Mouse (Mus musculus): ENCODE measurements at regions not wholly inside any gene's neighbourhood (a gene's known extent, or its start where the extent isn't known, plus 50 kb on each side); places are given as distances from the start of the nearest gene placed in this dataset.

GRCm38 (mm10) chr4:73542331-73542730 is 65.3 kb upstream of the Gm11238 start:
- H3K9me3 ChIP-seq (ENCODE audit: control insufficient read depth, low read length) = no peaks in the 10 kb centered on the region
- H3K4me3 ChIP-seq (ENCODE audit: low read depth, low read length) = no peak overlapping the region
- no peak overlapping the region for H3K9ac ChIP-seq (ENCODE audit: low read length)
- H3K4me2 ChIP-seq (ENCODE audit: low read depth, severe bottlenecking) = no peak overlapping the region
- H3K4me1 ChIP-seq (ENCODE audit: control insufficient read depth, insufficient read depth, low read length) = no peaks in the 10 kb centered on the region
- DNase-seq (ENCODE audit: low spot score) (no peak), ATAC-seq (ENCODE audit: insufficient number of reproducible peaks, low FRiP score, low TSS enrichment, low read depth) (no peak)
- no peaks in the 10 kb centered on the region for H3K27me3 ChIP-seq (ENCODE audit: control insufficient read depth, insufficient read depth, low read length)
- no peak overlapping the region for H3K27ac ChIP-seq (replicated peaks; ENCODE audit: low read depth, low read length)
- 85% methylated on average over 5 of the region's 5 CpGs for WGBS
- H3K36me3 ChIP-seq (ENCODE audit: control insufficient read depth, insufficient read depth, low read length) = no peaks in the 10 kb centered on the region

GRCm38 (mm10) chr4:73531604-73532003 is 76.1 kb upstream of the Gm11238 start:
- no peak overlapping the region for H3K9ac ChIP-seq (ENCODE audit: low read length)
- H3K36me3 ChIP-seq (ENCODE audit: control insufficient read depth, insufficient read depth, low read length) = no peaks in the 10 kb centered on the region
- no peak overlapping the region for H3K4me2 ChIP-seq (ENCODE audit: low read depth, severe bottlenecking)
- no peak for DNase-seq (ENCODE audit: low spot score)
- ATAC-seq (ENCODE audit: insufficient number of reproducible peaks, low FRiP score, low TSS enrichment, low read depth) = no peak
- no peaks in the 10 kb centered on the region for H3K27me3 ChIP-seq (ENCODE audit: control insufficient read depth, insufficient read depth, low read length)
- 87% methylated on average over 1 of the region's 1 CpGs for WGBS
- H3K9me3 ChIP-seq (ENCODE audit: control insufficient read depth, low read length) = no peaks in the 10 kb centered on the region
- H3K4me1 ChIP-seq (ENCODE audit: control insufficient read depth, insufficient read depth, low read length) = no peaks in the 10 kb centered on the region
- H3K4me3 ChIP-seq (ENCODE audit: low read depth, low read length) = no peak overlapping the region
- no peak overlapping the region for H3K27ac ChIP-seq (replicated peaks; ENCODE audit: low read depth, low read length)

- Histone ChIP-seq H3K4me3 (ENCODE audit: low read depth, low read length) (no peak overlapping the region), H3K27ac (replicated peaks; ENCODE audit: low read depth, low read length) (no peak overlapping the region), H3K9ac (ENCODE audit: low read length) (no peak overlapping the region), H3K9me3 (ENCODE audit: control insufficient read depth, low read length) (no peaks in the 10 kb centered on the region), H3K27me3 (ENCODE audit: control insufficient read depth, insufficient read depth, low read length) (no peaks in the 10 kb centered on the region), H3K4me1 (ENCODE audit: control insufficient read depth, insufficient read depth, low read length) (no peaks in the 10 kb centered on the region), H3K4me2 (ENCODE audit: low read depth, severe bottlenecking) (no peak overlapping the region), H3K36me3 (ENCODE audit: control insufficient read depth, insufficient read depth, low read length) (no peaks in the 10 kb centered on the region)
- ATAC-seq (ENCODE audit: insufficient number of reproducible peaks, low FRiP score, low TSS enrichment, low read depth) (no peak), DNase-seq (ENCODE audit: low spot score) (no peak)
- WGBS = 40% methylated on average over 1 of the region's 1 CpGs
Measured at GRCm38 (mm10) chr4:73524579-73525208, 83.0 kb upstream of the Gm11238 start.

- Histone ChIP-seq H3K4me2 (ENCODE audit: low read depth, severe bottlenecking) (no peak overlapping the region), H3K27me3 (ENCODE audit: control insufficient read depth, insufficient read depth, low read length) (no peaks in the 10 kb centered on the region), H3K36me3 (ENCODE audit: control insufficient read depth, insufficient read depth, low read length) (no peaks in the 10 kb centered on the region), H3K9ac (ENCODE audit: low read length) (no peak overlapping the region), H3K4me3 (ENCODE audit: low read depth, low read length) (no peak overlapping the region), H3K4me1 (ENCODE audit: control insufficient read depth, insufficient read depth, low read length) (no peaks in the 10 kb centered on the region), H3K9me3 (ENCODE audit: control insufficient read depth, low read length) (no peaks in the 10 kb centered on the region), H3K27ac (replicated peaks; ENCODE audit: low read depth, low read length) (no peak overlapping the region)
- ATAC-seq (ENCODE audit: insufficient number of reproducible peaks, low FRiP score, low TSS enrichment, low read depth) (no peak), DNase-seq (ENCODE audit: low spot score) (no peak)
Measured at GRCm38 (mm10) chr4:73518742-73519384, 88.8 kb upstream of the Gm11238 start.

GRCm38 (mm10) chr4:73517559-73517958 is 90.1 kb upstream of the Gm11238 start:
- no peak for ATAC-seq (ENCODE audit: insufficient number of reproducible peaks, low FRiP score, low TSS enrichment, low read depth)
- Histone ChIP-seq H3K4me2 (ENCODE audit: low read depth, severe bottlenecking) (no peak overlapping the region), H3K27me3 (ENCODE audit: control insufficient read depth, insufficient read depth, low read length) (no peaks in the 10 kb centered on the region), H3K9ac (ENCODE audit: low read length) (no peak overlapping the region), H3K36me3 (ENCODE audit: control insufficient read depth, insufficient read depth, low read length) (no peaks in the 10 kb centered on the region), H3K9me3 (ENCODE audit: control insufficient read depth, low read length) (no peaks in the 10 kb centered on the region), H3K27ac (replicated peaks; ENCODE audit: low read depth, low read length) (no peak overlapping the region), H3K4me1 (ENCODE audit: control insufficient read depth, insufficient read depth, low read length) (no peaks in the 10 kb centered on the region), H3K4me3 (ENCODE audit: low read depth, low read length) (no peak overlapping the region)
- DNase-seq (ENCODE audit: low spot score) = no peak

GRCm38 (mm10) chr4:73516717-73517116 is 91.0 kb upstream of the Gm11238 start:
- DNase-seq (ENCODE audit: low spot score) = no peak
- Histone ChIP-seq H3K4me1 (ENCODE audit: control insufficient read depth, insufficient read depth, low read length) (no peaks in the 10 kb centered on the region), H3K27ac (replicated peaks; ENCODE audit: low read depth, low read length) (no peak overlapping the region), H3K4me2 (ENCODE audit: low read depth, severe bottlenecking) (no peak overlapping the region), H3K27me3 (ENCODE audit: control insufficient read depth, insufficient read depth, low read length) (no peaks in the 10 kb centered on the region), H3K4me3 (ENCODE audit: low read depth, low read length) (no peak overlapping the region), H3K36me3 (ENCODE audit: control insufficient read depth, insufficient read depth, low read length) (no peaks in the 10 kb centered on the region), H3K9ac (ENCODE audit: low read length) (no peak overlapping the region), H3K9me3 (ENCODE audit: control insufficient read depth, low read length) (no peaks in the 10 kb centered on the region)
- WGBS = 74% methylated on average over 2 of the region's 2 CpGs
- no peak for ATAC-seq (ENCODE audit: insufficient number of reproducible peaks, low FRiP score, low TSS enrichment, low read depth)

GRCm38 (mm10) chr4:73506860-73507259 is 100.8 kb upstream of the Gm11238 start:
- Histone ChIP-seq H3K9ac (ENCODE audit: low read length) (no peak overlapping the region), H3K36me3 (ENCODE audit: control insufficient read depth, insufficient read depth, low read length) (no peaks in the 10 kb centered on the region), H3K4me3 (ENCODE audit: low read depth, low read length) (no peak overlapping the region), H3K27ac (replicated peaks; ENCODE audit: low read depth, low read length) (no peak overlapping the region), H3K4me1 (ENCODE audit: control insufficient read depth, insufficient read depth, low read length) (no peaks in the 10 kb centered on the region), H3K4me2 (ENCODE audit: low read depth, severe bottlenecking) (no peak overlapping the region), H3K9me3 (ENCODE audit: control insufficient read depth, low read length) (no peaks in the 10 kb centered on the region), H3K27me3 (ENCODE audit: control insufficient read depth, insufficient read depth, low read length) (no peaks in the 10 kb centered on the region)
- DNase-seq (ENCODE audit: low spot score) (no peak), ATAC-seq (ENCODE audit: insufficient number of reproducible peaks, low FRiP score, low TSS enrichment, low read depth) (no peak)
- 83% methylated on average over 2 of the region's 2 CpGs for WGBS

- Histone ChIP-seq H3K27me3 (ENCODE audit: control insufficient read depth, insufficient read depth, low read length) (no peaks in the 10 kb centered on the region), H3K4me3 (ENCODE audit: low read depth, low read length) (no peak overlapping the region), H3K4me1 (ENCODE audit: control insufficient read depth, insufficient read depth, low read length) (no peaks in the 10 kb centered on the region), H3K27ac (replicated peaks; ENCODE audit: low read depth, low read length) (no peak overlapping the region), H3K9ac (ENCODE audit: low read length) (no peak overlapping the region), H3K4me2 (ENCODE audit: low read depth, severe bottlenecking) (no peak overlapping the region), H3K9me3 (ENCODE audit: control insufficient read depth, low read length) (no peaks in the 10 kb centered on the region), H3K36me3 (ENCODE audit: control insufficient read depth, insufficient read depth, low read length) (no peaks in the 10 kb centered on the region)
- 7% methylated on average over 2 of the region's 2 CpGs for WGBS
- no peak for DNase-seq (ENCODE audit: low spot score)
- 0 out of 2 replicates have a peak, but pooled peaks have one; percentile 44 for ATAC-seq (ENCODE audit: insufficient number of reproducible peaks, low FRiP score, low TSS enrichment, low read depth)
Measured at GRCm38 (mm10) chr4:73489199-73489598, 84.3 kb upstream of the Gm11487 start.

Data from limb, embryonic 11.5 days (tissue).